Mouse (Mus musculus) neural tube, embryonic 10.5 days (tissue): Measurements from ENCODE around the gene Itgb8.
A peak's percentile ranks its signal among the peaks of the same experiment; 100 is the strongest.

ENCODE experiments used
- DNase-seq: peaks from one replicate; pipeline ENCODE4 v3.0.0-alpha.2; 2017; ENCODE audit warnings: low spot score; ENCODE audit errors: extremely low spot score

The Itgb8 gene

GRCm38 (mm10) chr12:119238696-119239415, at the start of gene Itgb8:
Itgb8 (minus strand) TSS chr12:119238802.
- peak; percentile 77 for DNase-seq

- no peak for DNase-seq
These were observed 37.7 kb upstream of the Itgb8 start for GRCm38 (mm10) chr12:119276282-119276681.

- no peak for DNase-seq
These were observed 35.0 kb upstream of the Itgb8 start for GRCm38 (mm10) chr12:119273605-119274004.

DNA sequence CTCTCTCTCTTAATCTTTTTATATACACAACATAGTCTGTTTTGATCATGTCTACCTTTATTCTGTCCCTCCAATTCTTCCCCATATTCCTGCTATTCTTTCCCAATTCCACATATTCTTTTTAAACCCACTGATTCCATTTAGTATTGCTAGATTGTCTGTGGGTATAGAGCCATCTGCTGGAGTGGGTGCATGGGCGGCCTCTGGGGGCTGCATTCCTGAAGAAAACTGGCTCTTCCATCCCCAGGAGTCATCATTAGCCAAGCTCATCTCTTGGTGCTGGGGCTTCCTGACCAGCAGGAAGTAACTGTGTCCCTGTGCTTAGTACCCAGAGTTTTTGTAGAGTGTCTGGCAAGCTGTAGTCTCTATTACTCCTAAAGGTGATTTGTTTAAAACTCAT, 33.4 kb upstream of the Itgb8 start:
- DNase-seq = no peak

- DNase-seq = no peak
These were observed 31.4 kb upstream of the Itgb8 start for GRCm38 (mm10) chr12:119270036-119270435.

GRCm38 (mm10) chr12:119268723-119269122, 30.1 kb upstream of the Itgb8 start:
- DNase-seq = no peak

GRCm38 (mm10) chr12:119264506-119264905, 25.9 kb upstream of the Itgb8 start:
- DNase-seq = no peak

DNA sequence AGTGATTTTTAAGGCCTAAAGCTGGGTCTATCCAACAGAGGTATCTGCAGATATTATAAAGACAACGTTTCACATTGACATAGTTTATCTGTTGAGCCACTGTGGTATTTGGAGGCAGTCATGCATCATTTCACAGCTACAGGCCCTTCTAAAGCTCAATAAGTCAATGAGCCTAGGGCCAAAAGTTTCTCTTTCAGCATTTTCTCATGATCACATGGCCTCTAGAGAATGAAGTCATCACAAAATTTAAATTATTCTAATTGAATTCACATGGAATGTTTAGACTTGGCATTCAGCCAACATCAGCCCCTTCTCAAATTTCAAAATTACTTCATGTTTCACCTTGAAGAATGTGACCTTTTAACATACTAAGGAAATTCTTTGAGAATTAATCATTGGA, 10.0 kb upstream of the Itgb8 start:
- no peak for DNase-seq

- DNase-seq = no peak
These were observed 2.5 kb upstream of the Itgb8 start for GRCm38 (mm10) chr12:119241071-119241470.

DNA sequence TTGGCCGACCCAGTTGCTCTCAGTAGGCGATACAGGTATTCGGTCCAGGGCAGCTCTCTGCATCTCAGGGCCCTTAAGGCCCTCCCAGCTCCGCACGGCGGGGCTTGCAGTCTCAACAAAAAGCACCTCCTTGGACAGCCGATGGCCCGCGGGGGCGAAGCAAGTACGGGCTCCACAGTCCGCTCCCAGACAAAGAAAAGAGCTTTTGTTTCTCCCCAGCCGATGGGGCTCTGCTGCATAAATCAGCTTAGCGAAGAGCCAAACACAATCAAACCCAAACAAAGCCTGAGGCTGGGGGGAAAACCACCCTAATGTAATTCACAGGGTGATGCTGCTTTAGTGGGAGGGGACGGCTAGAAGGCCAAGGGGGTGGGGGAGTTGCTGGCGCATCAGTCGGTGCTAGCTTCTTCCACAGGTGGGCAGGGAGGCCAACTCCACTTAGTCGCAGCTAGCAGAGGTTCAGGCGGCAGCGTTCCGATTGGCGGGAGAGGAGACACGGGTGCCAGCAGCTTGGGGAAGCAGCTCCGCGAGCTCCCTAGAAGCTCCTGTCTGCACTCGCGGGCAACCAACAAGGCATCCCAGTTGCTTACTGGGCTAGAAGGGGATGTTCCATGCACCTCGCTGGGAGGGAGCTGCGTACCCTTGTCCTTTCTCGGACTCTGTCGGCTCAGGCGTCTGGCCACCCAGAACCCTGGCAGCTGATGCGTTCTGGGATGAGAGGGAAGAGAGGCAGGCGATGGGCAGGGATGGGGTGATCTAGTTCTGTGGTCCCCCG, 494 bp downstream of the Itgb8 start:
- peak; percentile 83 for DNase-seq

- no peak for DNase-seq
These were observed 1.2 kb downstream of the Itgb8 start for GRCm38 (mm10) chr12:119237241-119237920.

- no peak for DNase-seq
These were observed 6.8 kb downstream of the Itgb8 start for GRCm38 (mm10) chr12:119231831-119232230.

- DNase-seq = no peak
These were observed 8.2 kb downstream of the Itgb8 start for GRCm38 (mm10) chr12:119230444-119230843.

GRCm38 (mm10) chr12:119229601-119230000, 9.0 kb downstream of the Itgb8 start:
- DNase-seq = no peak

- no peak for DNase-seq
These were observed 10.7 kb downstream of the Itgb8 start for GRCm38 (mm10) chr12:119227898-119228297.

GRCm38 (mm10) chr12:119224699-119225098, 13.9 kb downstream of the Itgb8 start:
- no peak for DNase-seq

DNA sequence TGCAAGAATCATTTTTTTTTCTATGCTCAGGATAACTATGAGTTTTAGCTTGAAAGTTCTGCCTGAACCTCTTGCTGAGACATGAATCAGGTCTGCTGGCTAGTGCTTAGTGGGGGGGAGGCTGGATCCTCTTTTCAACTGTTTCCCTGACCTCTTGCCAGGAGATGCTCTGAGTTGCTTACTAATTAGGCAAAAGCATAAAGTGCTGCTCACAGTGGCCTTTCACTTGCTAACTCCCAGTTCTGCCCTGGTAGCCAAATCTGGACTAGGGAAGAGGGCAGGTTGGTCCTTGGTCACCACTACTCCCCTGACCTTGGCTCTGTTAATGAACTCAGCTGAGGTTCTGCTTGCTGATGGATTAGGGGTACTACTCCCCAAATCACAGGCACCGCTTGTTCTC, 19.2 kb downstream of the Itgb8 start:
- DNase-seq = no peak

DNA sequence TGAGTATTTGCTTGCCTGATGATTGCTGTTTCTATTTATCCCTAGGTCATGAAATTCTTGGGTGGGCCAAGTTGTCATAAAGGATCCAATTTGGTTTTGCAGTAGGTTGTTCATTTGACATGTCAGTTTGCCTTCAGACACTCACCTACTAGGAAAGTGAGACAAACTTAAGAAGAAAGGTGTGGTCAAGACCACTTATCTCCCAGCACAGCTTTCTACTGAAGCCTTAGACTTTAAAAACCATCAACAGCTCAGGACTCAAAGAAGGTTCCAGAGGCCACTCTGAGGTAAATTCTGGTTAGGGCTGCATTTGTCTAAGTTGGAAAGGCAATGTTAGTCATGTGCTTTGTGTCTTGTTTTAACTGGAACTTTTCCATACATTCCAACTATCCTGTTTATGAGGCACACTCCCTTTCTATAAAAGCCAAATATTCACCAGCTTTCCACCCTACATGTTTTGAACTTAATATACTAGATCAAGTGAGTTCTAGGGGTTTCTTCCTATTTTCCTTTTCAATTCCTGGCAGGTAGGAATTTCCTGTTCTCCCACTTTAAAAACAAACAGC, 20.8 kb downstream of the Itgb8 start:
- DNase-seq = no peak

DNA sequence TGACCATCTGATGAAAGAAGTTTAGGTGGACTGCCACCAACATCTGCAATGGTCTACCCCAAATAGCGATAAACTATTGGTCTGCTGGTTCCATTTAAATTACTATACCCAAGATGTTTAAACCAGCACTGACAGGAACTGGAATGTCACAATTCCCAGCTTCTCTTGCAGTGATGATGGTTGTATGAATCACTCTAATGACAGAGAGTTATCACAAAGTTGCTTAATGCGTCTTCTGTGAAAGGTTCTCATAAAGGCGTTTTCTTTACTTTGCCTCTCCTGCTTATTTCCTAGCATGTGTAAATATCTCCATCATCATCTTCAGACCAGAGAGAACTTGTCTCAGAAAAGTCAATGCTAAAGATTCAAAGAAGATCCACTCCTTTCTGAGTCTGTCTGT, 23.4 kb downstream of the Itgb8 start:
- DNase-seq = no peak

DNA sequence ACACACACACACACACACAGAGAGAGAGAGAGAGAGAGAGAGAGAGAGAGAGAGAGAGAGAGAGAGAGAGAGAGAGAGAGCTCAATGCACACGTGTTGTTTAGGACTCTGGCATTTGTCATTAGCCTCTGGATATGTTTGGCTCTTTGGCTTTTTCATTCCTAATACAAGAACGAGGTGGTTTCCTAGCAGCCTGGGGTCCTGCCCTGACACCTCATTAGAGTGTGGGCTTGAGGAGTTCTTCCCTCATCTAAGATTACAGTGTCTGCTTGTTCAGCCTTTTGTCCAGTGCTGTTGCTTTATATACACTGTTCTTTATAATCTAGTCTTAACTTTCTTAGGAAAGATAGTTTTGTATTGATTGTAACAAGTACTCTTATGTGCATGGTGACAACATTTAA, 27.1 kb downstream of the Itgb8 start:
- no peak for DNase-seq

DNA sequence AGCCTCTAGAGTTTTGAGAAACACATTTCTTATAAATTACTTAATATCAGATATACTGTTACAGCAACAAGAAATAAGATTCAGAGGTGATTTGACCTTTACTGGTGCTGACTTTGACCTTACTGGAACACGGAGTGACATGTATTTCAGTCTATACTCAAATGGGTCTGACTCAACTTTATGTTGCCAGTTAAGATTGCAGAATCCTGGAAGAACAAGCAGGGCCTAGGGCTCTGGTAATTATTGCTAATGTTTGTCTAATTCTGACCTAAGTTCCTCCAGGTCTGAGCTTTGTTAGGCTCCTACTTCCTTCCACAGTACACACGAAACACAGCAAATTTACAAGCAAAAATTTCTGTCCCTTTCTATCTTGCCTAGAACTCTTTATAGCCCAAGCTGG, 28.0 kb downstream of the Itgb8 start:
- no peak for DNase-seq

DNA sequence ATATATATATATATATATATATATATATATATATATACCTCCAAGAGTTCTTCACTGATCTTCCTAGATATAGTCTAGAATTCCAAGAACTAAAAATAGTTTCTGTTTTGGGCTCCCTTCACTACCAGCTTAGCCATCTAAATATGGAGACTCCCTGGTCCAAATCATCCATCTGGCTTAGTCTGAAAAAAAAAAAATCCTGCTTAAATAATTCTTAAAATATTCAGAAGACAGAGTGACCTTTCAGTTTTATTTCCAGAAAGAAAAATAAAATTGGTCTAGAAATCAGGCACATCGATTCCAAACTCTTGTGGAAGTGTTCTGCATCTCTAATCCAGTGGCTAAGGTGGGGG, 28.6 kb downstream of the Itgb8 start:
- DNase-seq = no peak
